Mouse (Mus musculus) heart, postnatal 0 days (tissue): Measurements from ENCODE around the gene Klf15. TPM values are rescaled to one million over a fixed set of nuclear protein-coding genes. Genes with fewer than 3 reads are reported as not detected.

Experiments
- ATAC-seq: fragments of 200-750 bp; cut with Nextera tagmentation; 2 replicates; pipeline ENCODE4 v1.8.0; 2017; ENCODE audit warnings: low read depth, moderate number of reproducible peaks, moderate library complexity; ENCODE audit not compliant: insufficient read depth
- DNase-seq: peaks from one replicate; pipeline ENCODE4 v3.0.0-alpha.2; 2016; ENCODE audit warnings: low spot score
- H3K27ac ChIP-seq: fragments of 300-500 bp; sonication (generic); 2 replicates; pipeline ENCODE4 v1.5.1; 2014; ENCODE audit warnings: low read depth, mild to moderate bottlenecking
- H3K27me3 ChIP-seq: fragments of 300-500 bp; sonication (generic); 2 replicates; pipeline ENCODE4 v1.6.1; 2014; ENCODE audit warnings: low read length, mixed read lengths; ENCODE audit not compliant: control insufficient read depth, insufficient read depth
- H3K36me3 ChIP-seq: fragments of 300-500 bp; sonication (generic); replicated peaks from 2 replicates; pipeline ENCODE4 v1.6.1; 2014; ENCODE audit warnings: low read length, mixed read lengths; ENCODE audit not compliant: control insufficient read depth, insufficient read depth
- H3K4me1 ChIP-seq: fragments of 300-500 bp; sonication (generic); 2 replicates; pipeline ENCODE4 v1.6.1; 2014; ENCODE audit warnings: antibody characterized with exemption; ENCODE audit not compliant: control insufficient read depth, insufficient read depth
- H3K4me2 ChIP-seq: fragments of 300-500 bp; sonication (generic); 2 replicates; pipeline ENCODE4 v1.6.1; 2014; ENCODE audit warnings: low read depth, mild to moderate bottlenecking, low read length, moderate library complexity
- H3K4me3 ChIP-seq: fragments of 300-500 bp; sonication (generic); 2 replicates; pipeline ENCODE4 v1.5.1; 2014; ENCODE audit warnings: low read depth, low read length
- H3K9ac ChIP-seq: fragments of 300-500 bp; sonication (generic); replicated peaks from 2 replicates; pipeline ENCODE4 v1.6.1; 2014; ENCODE audit warnings: low read depth, low read length, mixed read lengths
- H3K9me3 ChIP-seq: fragments of 300-500 bp; sonication (generic); replicated peaks from 2 replicates; pipeline ENCODE4 v1.6.1; 2016; ENCODE audit warnings: low read length; ENCODE audit not compliant: control insufficient read depth
- CTCF ChIP-seq: IDR thresholded peaks from 2 replicates; pipeline ENCODE4 v1.5.1; 2016; ENCODE audit warnings: antibody characterized with exemption, control low read depth, low read depth
- EP300 ChIP-seq: IDR thresholded peaks from 2 replicates; pipeline ENCODE4 v1.6.1; 2016; ENCODE audit warnings: antibody characterized with exemption, low read depth
- WGBS: fragments of 180-500 bp; shearing (Covaris S2); extraction: QIAGEN DNeasy Blood & Tissue Kit; methylation state at CpG from one replicate; pipeline ENCODE4 v1.1.7; 2014; 5-methylcytosine and 5-hydroxymethylcytosine counted together
- polyA plus RNA-seq: library from polyadenylated mRNA; unstranded; fragments of >200 nt; fragmentation: Nextera tagmentation; extraction: Ambion mirVana; gene quantifications from 2 replicates; pipeline ENCODE4 v1.2.1, GENCODE M21; 2015
- total RNA-seq: library from RNA; depleted of rRNA; stranded (reverse); fragments of >200 nt; gene quantifications from 2 replicates; pipeline ENCODE4 v1.2.3, GENCODE M21; 2014; ENCODE audit warnings: low replicate concordance

The Klf15 gene
- total and polyA plus RNA-seq, 2 experiments from 2014 or later: 15.6 to 56.9 TPM

DNA sequence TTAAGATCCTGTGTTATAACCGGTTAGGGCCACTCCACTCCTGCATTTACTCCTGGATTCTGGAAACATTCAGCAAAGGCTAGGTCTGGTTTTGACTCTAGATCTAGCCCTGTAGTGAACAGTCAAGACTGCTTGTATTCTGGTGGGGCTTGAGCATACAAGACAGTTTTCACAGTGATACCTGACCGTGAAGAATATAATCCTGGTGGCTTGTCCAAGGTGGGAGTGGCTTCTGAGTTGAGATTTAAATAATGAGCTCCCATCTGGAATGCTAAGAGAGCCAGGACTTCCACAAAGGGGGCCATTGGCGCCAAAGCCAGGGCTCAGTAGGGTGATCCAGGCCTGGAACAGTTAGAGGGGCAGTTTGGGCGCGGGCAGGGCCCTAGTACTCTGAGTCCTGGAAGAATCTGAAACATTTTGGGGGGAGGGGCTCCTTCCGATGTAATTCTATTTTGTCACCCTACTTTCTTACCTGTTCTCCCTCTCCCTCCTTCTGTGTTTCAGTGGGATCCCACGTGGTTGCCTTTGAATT lies 1.6 kb downstream of the Klf15 start:
- peaks cover 49% of the 10 kb centered on the region for H3K4me1 ChIP-seq
- ATAC-seq (peak; percentile 0; the same call in 1 of the 2 replicates), DNase-seq (peak; percentile 8)
- peaks cover 18% of the 10 kb centered on the region for H3K36me3 ChIP-seq
- H3K27me3 ChIP-seq: peaks cover 14% of the 10 kb centered on the region
- TF ChIP-seq EP300 (no peak), CTCF (no peak)
- peak overlapping the region; percentile 55 for H3K9ac ChIP-seq
- H3K27ac ChIP-seq: peak overlapping the region; percentile 97
- peak overlapping the region; percentile 28 for H3K4me3 ChIP-seq
- H3K9me3 ChIP-seq: no peaks in the 10 kb centered on the region
- WGBS: 23% methylated on average over 7 of the region's 7 CpGs
- peak overlapping the region; percentile 96 for H3K4me2 ChIP-seq

DNA sequence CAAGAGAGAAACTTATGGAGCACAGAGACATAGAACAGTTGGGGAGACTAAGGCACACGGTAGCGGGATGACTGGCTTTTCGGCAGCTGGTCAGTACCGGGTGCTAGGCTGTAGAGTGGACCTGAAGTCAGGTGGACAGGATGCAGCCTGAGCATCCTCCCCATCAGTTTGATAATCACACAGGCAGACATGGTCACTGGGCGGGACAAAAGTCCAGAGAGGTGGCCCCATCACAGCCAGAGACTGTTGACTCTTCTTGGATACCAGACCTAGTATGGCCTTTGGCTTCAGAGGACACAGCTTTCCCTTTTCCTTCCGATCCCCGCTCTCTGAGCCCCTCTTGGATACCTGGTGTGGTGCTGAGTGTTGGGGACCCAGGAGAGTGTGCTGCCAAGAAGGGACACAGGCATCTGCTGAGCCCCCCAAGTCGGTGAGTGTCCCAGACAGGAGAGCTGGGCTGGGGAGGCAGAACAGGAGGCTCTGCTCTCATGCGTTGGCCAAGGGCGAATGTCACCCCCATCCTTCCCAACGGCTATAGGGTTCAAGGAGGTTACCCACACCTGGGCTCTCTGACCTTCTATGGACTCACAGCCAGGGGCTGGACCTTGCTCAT lies 2.8 kb downstream of the Klf15 start:
- WGBS: 92% methylated on average over 11 of the region's 11 CpGs

DNA sequence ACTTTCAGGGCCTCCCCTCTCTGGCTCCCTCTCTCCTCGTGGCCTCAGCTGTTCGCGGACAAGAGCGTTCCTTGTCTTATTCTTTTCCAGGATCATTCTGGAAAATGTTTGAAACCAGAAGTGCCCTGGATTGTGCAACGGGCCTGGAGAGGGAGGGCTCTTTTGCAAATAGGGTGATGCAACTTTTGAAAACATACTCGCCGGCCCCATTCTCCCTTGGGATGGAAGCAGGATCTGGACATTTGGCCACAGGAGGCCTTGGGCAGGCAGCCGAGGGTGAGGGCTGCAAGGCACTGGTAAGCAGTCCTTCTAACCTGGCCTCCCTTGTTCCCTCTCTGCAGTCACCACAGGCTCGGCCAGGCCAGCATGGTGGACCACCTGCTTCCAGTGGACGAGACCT lies 3.7 kb downstream of the Klf15 start:
- no peak overlapping the region for H3K27ac ChIP-seq
- TF ChIP-seq CTCF (no peak), EP300 (no peak)
- WGBS: 75% methylated on average over 10 of the region's 10 CpGs
- peaks cover 65% of the 10 kb centered on the region for H3K4me1 ChIP-seq
- H3K36me3 ChIP-seq: peaks cover 28% of the 10 kb centered on the region
- H3K4me3 ChIP-seq: no peak overlapping the region
- no peak overlapping the region for H3K9ac ChIP-seq
- DNase-seq (peak; percentile 15), ATAC-seq (no peak)
- peaks cover 14% of the 10 kb centered on the region for H3K27me3 ChIP-seq
- no peaks in the 10 kb centered on the region for H3K9me3 ChIP-seq
- H3K4me2 ChIP-seq: no peak overlapping the region

More for the DNA sequence above, 2.8 kb downstream of the Klf15 start:
- Histone ChIP-seq H3K4me3 (no peak overlapping the region), H3K4me1 (peaks cover 56% of the 10 kb centered on the region), H3K9me3 (no peaks in the 10 kb centered on the region), H3K27ac (no peak overlapping the region), H3K27me3 (peaks cover 14% of the 10 kb centered on the region), H3K4me2 (no peak overlapping the region; the same call in 1 of the 2 replicates), H3K9ac (no peak overlapping the region), H3K36me3 (peaks cover 28% of the 10 kb centered on the region)
- ATAC-seq (no peak), DNase-seq (no peak)
- TF ChIP-seq EP300: no peak
- TF ChIP-seq CTCF: no peak

DNA sequence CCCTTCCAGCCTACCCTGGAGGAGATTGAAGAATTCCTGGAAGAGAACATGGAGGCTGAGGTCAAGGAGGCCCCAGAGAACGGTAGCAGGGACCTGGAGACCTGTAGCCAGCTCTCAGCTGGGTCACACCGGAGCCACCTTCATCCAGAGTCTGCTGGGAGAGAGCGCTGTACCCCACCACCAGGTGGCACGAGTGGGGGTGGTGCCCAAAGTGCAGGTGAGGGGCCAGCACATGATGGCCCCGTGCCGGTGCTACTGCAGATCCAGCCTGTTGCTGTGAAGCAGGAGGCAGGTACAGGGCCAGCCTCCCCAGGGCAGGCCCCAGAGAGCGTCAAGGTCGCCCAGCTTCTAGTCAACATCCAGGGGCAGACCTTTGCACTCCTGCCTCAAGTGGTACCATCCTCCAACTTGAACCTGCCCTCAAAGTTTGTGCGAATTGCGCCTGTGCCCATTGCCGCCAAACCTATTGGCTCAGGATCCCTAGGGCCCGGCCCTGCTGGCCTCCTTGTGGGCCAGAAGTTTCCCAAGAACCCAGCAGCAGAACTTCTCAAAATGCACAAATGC lies 4.6 kb downstream of the Klf15 start:
- Histone ChIP-seq H3K9me3 (no peaks in the 10 kb centered on the region), H3K4me1 (peaks cover 66% of the 10 kb centered on the region), H3K4me2 (no peak overlapping the region), H3K27ac (no peak overlapping the region), H3K27me3 (0 out of 2 replicates have a peak, but pooled peaks cover 6% of the 10 kb centered on the region), H3K4me3 (no peak overlapping the region), H3K36me3 (peaks cover 28% of the 10 kb centered on the region), H3K9ac (no peak overlapping the region)
- TF ChIP-seq EP300 (no peak), CTCF (no peak)
- 81% methylated on average over 12 of the region's 12 CpGs for WGBS
- DNase-seq: no peak
- no peak for ATAC-seq

DNA sequence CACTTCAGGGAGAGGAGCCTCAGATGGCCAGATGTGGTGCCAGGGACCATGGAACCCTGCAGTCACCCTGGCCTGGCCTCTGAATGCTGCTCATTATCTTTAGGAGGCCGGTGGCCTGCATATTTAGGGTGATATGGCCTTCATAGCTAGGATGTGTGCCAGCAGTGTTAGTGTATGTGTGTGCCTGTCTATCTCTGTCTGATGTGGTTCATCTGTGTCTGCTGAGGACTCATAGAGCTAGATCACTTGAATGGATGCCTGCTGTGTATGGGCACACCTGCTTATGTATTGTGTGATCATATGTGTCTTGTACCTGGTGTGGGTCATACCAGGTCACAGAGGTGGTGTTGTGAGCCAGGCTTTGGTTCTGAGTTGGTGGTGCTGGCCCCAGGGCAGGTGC lies 5.8 kb downstream of the Klf15 start:
- no peak for TF ChIP-seq CTCF
- no peak for TF ChIP-seq EP300
- no peaks in the 10 kb centered on the region for H3K27me3 ChIP-seq
- 0 out of 2 replicates have a peak overlapping the region, but pooled peaks have one; percentile 12 for H3K9ac ChIP-seq
- WGBS: 14% methylated on average over 1 of the region's 1 CpGs
- H3K36me3 ChIP-seq: peaks cover 28% of the 10 kb centered on the region
- no peak overlapping the region for H3K27ac ChIP-seq
- no peaks in the 10 kb centered on the region for H3K9me3 ChIP-seq
- peaks cover 70% of the 10 kb centered on the region for H3K4me1 ChIP-seq
- DNase-seq (no peak), ATAC-seq (no peak)
- no peak overlapping the region for H3K4me3 ChIP-seq
- 0 out of 2 replicates have a peak overlapping the region, but pooled peaks have one; percentile 3 for H3K4me2 ChIP-seq
